Mouse (Mus musculus) heart, embryonic 14.5 days (tissue): ENCODE data around the gene Gnl3. TPM values are rescaled to one million over a fixed set of nuclear protein-coding genes. Genes with fewer than 3 reads are reported as not detected.
A peak's percentile ranks its signal among the peaks of the same experiment; 100 is the strongest.

Experiments
- ATAC-seq: fragments of 200-750 bp; cut with Nextera tagmentation; 2 replicates; pipeline ENCODE4 v1.8.0; 2017; ENCODE audit warnings: low read depth, moderate TSS enrichment; ENCODE audit not compliant: insufficient number of reproducible peaks, insufficient read depth, low FRiP score
- H3K27ac ChIP-seq, 2 experiments: fragments of 200-500 bp in 1 of 2; fragments of 300-500 bp in 1 of 2; sonication (generic) in 1 of 2; replicated peaks in 1 of 2; 2 replicates each; pipeline ENCODE4 v1.5.1; 2012 to 2014; ENCODE audit warnings: low read depth in 2 of 2, low read length in 2 of 2, control low read depth in 1 of 2, mild to moderate bottlenecking in 1 of 2, mixed read lengths in 1 of 2; ENCODE audit not compliant: control insufficient read depth in 1 of 2, insufficient read depth in 1 of 2
- H3K27me3 ChIP-seq: fragments of 300-500 bp; sonication (generic); 2 replicates; pipeline ENCODE4 v1.6.1; 2014; ENCODE audit warnings: mild to moderate bottlenecking, low read length, control low read depth; ENCODE audit not compliant: control insufficient read depth, insufficient read depth
- H3K36me3 ChIP-seq: fragments of 300-500 bp; sonication (generic); 2 replicates; pipeline ENCODE4 v1.6.1; 2014; ENCODE audit warnings: mild to moderate bottlenecking, control low read depth, low read length, mixed read lengths; ENCODE audit not compliant: control insufficient read depth, insufficient read depth
- H3K4me1 ChIP-seq, 2 experiments: fragments of 200-500 bp in 1 of 2; fragments of 300-500 bp in 1 of 2; sonication (generic) in 1 of 2; 2 replicates each; pipeline ENCODE4 v1.6.1; 2012 to 2014; ENCODE audit warnings: low read length in 2 of 2, control low read depth in 1 of 2, mixed read lengths in 1 of 2; ENCODE audit not compliant: control insufficient read depth in 2 of 2, insufficient read depth in 2 of 2
- H3K4me2 ChIP-seq: fragments of 300-500 bp; sonication (generic); 2 replicates; pipeline ENCODE4 v1.6.1; 2014; ENCODE audit warnings: mild to moderate bottlenecking, low read length
- H3K4me3 ChIP-seq, 2 experiments: fragments of 200-500 bp in 1 of 2; fragments of 300-500 bp in 1 of 2; sonication (generic) in 1 of 2; 2 replicates each; pipeline ENCODE4 v1.5.1; 2012 to 2014; ENCODE audit warnings: low read length in 2 of 2, mild to moderate bottlenecking in 2 of 2, control low read depth in 1 of 2, low read depth in 1 of 2, moderate library complexity in 1 of 2; ENCODE audit not compliant: control insufficient read depth in 1 of 2, insufficient read depth in 1 of 2
- H3K9ac ChIP-seq: fragments of 300-500 bp; sonication (generic); 2 replicates; pipeline ENCODE4 v1.6.1; 2014; ENCODE audit warnings: mild to moderate bottlenecking, low read length
- H3K9me3 ChIP-seq: fragments of 300-500 bp; sonication (generic); 2 replicates; pipeline ENCODE4 v1.6.1; 2016; ENCODE audit warnings: low read length, control low read depth; ENCODE audit not compliant: control insufficient read depth
- WGBS: fragments of 180-500 bp; shearing (Covaris S2); extraction: QIAGEN DNeasy Blood & Tissue Kit; methylation state at CpG from one replicate; pipeline ENCODE4 v1.1.7; 2014; 5-methylcytosine and 5-hydroxymethylcytosine counted together
- polyA plus RNA-seq: library from polyadenylated mRNA; unstranded; fragments of >200 nt; fragmentation: Nextera tagmentation; extraction: Ambion mirVana; gene quantifications from 2 replicates; pipeline ENCODE4 v1.2.1, GENCODE M21; 2014

Gnl3 gene
- polyA plus RNA-seq, 1 experiment from 2014 or later, result 49.3 TPM

GRCm38 (mm10) chr14:31017854-31018253, 1.1 kb downstream of the Gnl3 start:
- ATAC-seq, result no peak
- H3K27ac ChIP-seq, result 0 out of 4 replicates have a peak overlapping the region, but pooled peaks of 1 of the 2 experiments have one; percentile 46
- H3K9me3 ChIP-seq, result no peaks in the 10 kb centered on the region
- peak overlapping the region; percentile 94 for H3K9ac ChIP-seq
- H3K27me3 ChIP-seq, result no peaks in the 10 kb centered on the region
- peak overlapping the region; percentile 65 to 82 for H3K4me3 ChIP-seq
- 0% methylated on average over 2 of the region's 2 CpGs for WGBS
- H3K4me1 ChIP-seq, result peaks cover 6 to 23% of the 10 kb centered on the region in 2 experiments
- peak overlapping the region; percentile 76 for H3K4me2 ChIP-seq
- peaks cover 58% of the 10 kb centered on the region for H3K36me3 ChIP-seq

DNA sequence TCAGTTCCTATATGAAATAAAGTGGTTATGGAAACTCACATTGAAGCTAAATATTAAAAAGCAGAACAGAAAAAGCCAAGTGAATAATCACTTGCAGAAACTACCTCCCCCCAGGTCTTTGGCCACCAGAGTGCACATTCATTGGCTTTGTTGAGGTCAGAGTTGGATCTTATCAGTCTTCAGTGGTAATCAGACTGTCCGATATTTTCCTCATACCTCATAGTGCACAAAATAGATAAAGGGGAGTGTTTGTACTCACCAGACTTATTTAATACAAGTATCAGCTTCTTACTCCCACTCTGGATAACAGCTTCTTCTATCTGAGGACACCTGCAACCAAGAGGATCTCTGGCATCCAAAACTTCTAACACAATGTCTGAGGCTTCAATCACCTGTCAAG, 2.9 kb downstream of the Gnl3 start:
- 63% methylated on average over 1 of the region's 1 CpGs for WGBS
- Histone ChIP-seq H3K9me3 (no peaks in the 10 kb centered on the region), H3K36me3 (peaks cover 66% of the 10 kb centered on the region), H3K9ac (no peak overlapping the region), H3K27ac (no peak overlapping the region), H3K4me1 (peaks cover 6 to 20% of the 10 kb centered on the region in 2 experiments), H3K4me3 (no peak overlapping the region), H3K27me3 (no peaks in the 10 kb centered on the region), H3K4me2 (no peak overlapping the region)
- ATAC-seq, result no peak

DNA sequence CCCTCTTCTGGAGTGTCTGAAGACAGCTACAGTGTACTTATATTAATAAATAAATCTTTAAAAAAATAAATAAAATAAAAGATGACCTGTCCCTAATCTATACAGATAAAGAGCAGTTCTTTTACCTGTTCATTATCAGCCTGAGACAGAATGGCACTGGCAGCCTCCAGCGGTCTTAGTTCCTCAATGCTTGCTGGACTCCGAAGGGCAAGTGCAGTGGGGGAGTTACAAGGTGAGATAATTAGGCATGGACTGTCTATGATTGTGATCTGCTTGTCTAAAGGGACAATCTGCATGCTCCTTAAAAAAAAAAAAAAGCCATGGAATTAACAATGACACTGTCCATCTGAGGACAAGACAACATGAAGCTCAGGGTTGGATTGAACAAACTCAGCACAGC, 5.0 kb downstream of the Gnl3 start:
- 91% methylated on average over 2 of the region's 2 CpGs for WGBS

GRCm38 (mm10) chr14:31011588-31011987, 7.4 kb downstream of the Gnl3 start:
- H3K4me2 ChIP-seq, result no peak overlapping the region
- no peak for ATAC-seq
- WGBS, result 92% methylated on average over 3 of the region's 3 CpGs
- H3K9ac ChIP-seq, result no peak overlapping the region
- no peaks in the 10 kb centered on the region for H3K27me3 ChIP-seq
- no peak overlapping the region for H3K27ac ChIP-seq
- H3K4me1 ChIP-seq, result no peaks in the 10 kb centered on the region
- H3K4me3 ChIP-seq, result no peak overlapping the region
- H3K9me3 ChIP-seq, result no peaks in the 10 kb centered on the region
- peaks cover 95% of the 10 kb centered on the region for H3K36me3 ChIP-seq

More for the DNA sequence above, 5.0 kb downstream of the Gnl3 start:
- no peak for ATAC-seq
- Histone ChIP-seq H3K9ac (no peak overlapping the region), H3K4me2 (no peak overlapping the region), H3K27ac (no peak overlapping the region), H3K36me3 (peaks cover 84% of the 10 kb centered on the region), H3K27me3 (no peaks in the 10 kb centered on the region), H3K4me3 (no peak overlapping the region), H3K4me1 (peaks cover 4 to 14% of the 10 kb centered on the region in 2 experiments), H3K9me3 (no peaks in the 10 kb centered on the region)

DNA sequence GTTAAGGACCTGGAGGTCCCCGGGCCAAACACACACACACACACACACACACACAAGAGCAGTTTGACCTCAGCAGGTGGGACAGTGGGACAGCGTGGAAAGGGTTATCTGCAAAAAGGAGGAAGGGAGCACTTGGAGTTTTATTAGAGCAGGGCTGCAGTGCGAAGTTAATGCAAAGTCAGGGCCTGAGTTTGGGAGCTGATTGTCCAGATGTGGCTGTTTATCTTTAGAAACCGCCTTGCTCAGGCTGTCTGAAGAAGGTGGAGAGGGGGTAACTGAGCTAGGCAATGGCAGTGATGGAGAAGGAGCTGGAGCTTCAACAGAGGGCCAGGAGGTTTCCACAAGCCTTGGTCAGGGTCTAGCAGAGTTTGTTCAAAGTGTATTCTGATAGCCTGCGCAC, 12.2 kb downstream of the Gnl3 start:
- no peak for ATAC-seq
- peaks cover 3 to 4% of the 10 kb centered on the region in 2 experiments; a peak in 3 of 4 replicates for H3K4me1 ChIP-seq
- H3K9ac ChIP-seq, result no peak overlapping the region
- no peak overlapping the region for H3K4me2 ChIP-seq
- no peak overlapping the region for H3K27ac ChIP-seq
- WGBS, result 71% methylated on average over 5 of the region's 5 CpGs
- no peak overlapping the region for H3K4me3 ChIP-seq
- no peaks in the 10 kb centered on the region for H3K27me3 ChIP-seq
- peaks cover 56% of the 10 kb centered on the region for H3K36me3 ChIP-seq
- no peaks in the 10 kb centered on the region for H3K9me3 ChIP-seq

GRCm38 (mm10) chr14:31004527-31004926, 14.4 kb downstream of the Gnl3 start:
- Histone ChIP-seq H3K4me1 (peaks cover 4 to 11% of the 10 kb centered on the region in 2 experiments), H3K9me3 (no peaks in the 10 kb centered on the region), H3K4me2 (no peak overlapping the region), H3K27me3 (no peaks in the 10 kb centered on the region), H3K36me3 (peaks cover 36% of the 10 kb centered on the region), H3K4me3 (no peak overlapping the region), H3K27ac (no peak overlapping the region), H3K9ac (no peak overlapping the region)
- ATAC-seq, result no peak
- WGBS, result 57% methylated on average over 2 of the region's 2 CpGs

GRCm38 (mm10) chr14:31001307-31002205, 17.4 kb downstream of the Gnl3 start, which contains the start of the genes Glt8d1 and Spcs1:
TSS of gene Glt8d1 (plus strand) at chr14:31001400.
TSS of gene Spcs1 (minus strand) at chr14:31001672.
- peak within 1 kb of the TSS; percentile 74 to 90 for H3K27ac ChIP-seq
- H3K4me2 ChIP-seq, result peak within 1 kb of the TSS; percentile 70
- H3K27me3 ChIP-seq, result no peaks in the 10 kb centered on the region
- under 1% methylated on average over 72 of the region's 84 CpGs for WGBS
- peaks cover 4 to 11% of the 10 kb centered on the region in 2 experiments for H3K4me1 ChIP-seq
- H3K9ac ChIP-seq, result peak within 1 kb of the TSS; percentile 95
- H3K36me3 ChIP-seq, result peaks cover 20% of the 10 kb centered on the region
- peak within 1 kb of the TSS; percentile 90 to 98 for H3K4me3 ChIP-seq
- H3K9me3 ChIP-seq, result no peaks in the 10 kb centered on the region
- peak; percentile 86 for ATAC-seq
